Mouse (Mus musculus) hindbrain, embryonic 11.5 days (tissue): ENCODE measurements around the gene Bmpr2. TPM values are rescaled to one million over a fixed set of nuclear protein-coding genes. Genes with fewer than 3 reads are reported as not detected.

Experiments used
- ATAC-seq: fragments of 200-750 bp; cut with Nextera tagmentation; 2 replicates; pipeline ENCODE4 v1.8.0; 2017; ENCODE audit warnings: mild to moderate bottlenecking, moderate TSS enrichment, moderate library complexity; ENCODE audit not compliant: low FRiP score
- DNase-seq: peaks from one replicate; pipeline ENCODE4 v3.0.0-alpha.2; 2015; ENCODE audit warnings: low spot score
- H3K27ac ChIP-seq: fragments of 300-500 bp; sonication (generic); 2 replicates; pipeline ENCODE4 v1.5.1; 2014; ENCODE audit warnings: mild to moderate bottlenecking, low read depth, low read length
- H3K27me3 ChIP-seq: fragments of 300-500 bp; sonication (generic); 2 replicates; pipeline ENCODE4 v1.6.1; 2014; ENCODE audit warnings: mild to moderate bottlenecking, low read length, moderate library complexity, mixed read lengths; ENCODE audit not compliant: control insufficient read depth, insufficient read depth
- H3K36me3 ChIP-seq: fragments of 300-500 bp; sonication (generic); 2 replicates; pipeline ENCODE4 v1.6.1; 2014; ENCODE audit warnings: mild to moderate bottlenecking, low read length, moderate library complexity, mixed read lengths; ENCODE audit not compliant: control insufficient read depth, insufficient read depth
- H3K4me1 ChIP-seq: fragments of 300-500 bp; sonication (generic); replicated peaks from 2 replicates; pipeline ENCODE4 v1.6.1; 2014; ENCODE audit warnings: low read length, mixed read lengths; ENCODE audit not compliant: control insufficient read depth, insufficient read depth
- H3K4me2 ChIP-seq: fragments of 300-500 bp; sonication (generic); replicated peaks from 2 replicates; pipeline ENCODE4 v1.6.1; 2014; ENCODE audit warnings: mild to moderate bottlenecking, low read depth, low read length
- H3K4me3 ChIP-seq: fragments of 300-500 bp; sonication (generic); 2 replicates; pipeline ENCODE4 v1.5.1; 2014; ENCODE audit warnings: low read depth, low read length
- H3K9ac ChIP-seq: fragments of 300-500 bp; sonication (generic); 2 replicates; pipeline ENCODE4 v1.6.1; 2014; ENCODE audit warnings: low read depth, low read length
- H3K9me3 ChIP-seq: fragments of 300-500 bp; sonication (generic); 2 replicates; pipeline ENCODE4 v1.6.1; 2016; ENCODE audit warnings: low read length; ENCODE audit not compliant: control insufficient read depth
- WGBS: fragments of 180-500 bp; shearing (Covaris S2); extraction: QIAGEN DNeasy Blood & Tissue Kit; methylation state at CpG from one replicate; pipeline ENCODE4 v1.1.7; 2014; 5-methylcytosine and 5-hydroxymethylcytosine counted together
- polyA plus RNA-seq: library from polyadenylated mRNA; unstranded; fragments of >200 nt; fragmentation: Nextera tagmentation; extraction: Ambion mirVana; gene quantifications from 2 replicates; pipeline ENCODE4 v1.2.1, GENCODE M21; 2014

The Bmpr2 gene
- polyA plus RNA-seq, 1 experiment from 2014 or later, result 17.0 TPM

DNA sequence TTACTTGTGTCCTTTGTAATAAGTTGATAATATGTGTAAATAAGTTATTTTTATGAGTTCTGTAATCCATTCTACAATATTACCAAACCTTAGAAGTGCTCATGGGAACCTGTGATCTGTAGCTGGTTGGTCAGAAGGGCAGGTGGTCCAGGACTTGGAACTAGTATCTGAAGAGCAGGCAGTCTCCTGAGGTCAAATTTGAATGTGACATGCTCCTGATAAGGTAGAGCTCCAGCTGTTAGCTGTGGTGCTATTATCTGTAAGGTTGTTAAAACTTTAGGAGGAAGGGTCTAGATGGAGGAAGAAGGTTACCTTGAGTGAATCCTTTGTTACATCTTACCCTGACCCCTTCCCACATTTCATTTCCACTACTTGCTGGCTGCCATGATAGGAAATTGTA is 154.9 kb downstream of the Bmpr2 start:
- no peak overlapping the region for H3K4me2 ChIP-seq
- no peaks in the 10 kb centered on the region for H3K4me1 ChIP-seq
- H3K27ac ChIP-seq, result no peak overlapping the region
- H3K9me3 ChIP-seq, result no peaks in the 10 kb centered on the region
- no peak overlapping the region for H3K9ac ChIP-seq
- H3K27me3 ChIP-seq, result no peaks in the 10 kb centered on the region
- no peaks in the 10 kb centered on the region for H3K36me3 ChIP-seq
- H3K4me3 ChIP-seq, result no peak overlapping the region
- DNase-seq (no peak), ATAC-seq (no peak)

GRCm38 (mm10) chr1:59923201-59923600 is 160.0 kb downstream of the Bmpr2 start:
- DNase-seq (no peak), ATAC-seq (no peak)
- H3K4me2 ChIP-seq, result no peak overlapping the region
- H3K9ac ChIP-seq, result no peak overlapping the region
- H3K4me3 ChIP-seq, result no peak overlapping the region
- no peaks in the 10 kb centered on the region for H3K36me3 ChIP-seq
- WGBS, result 89% methylated on average over 1 of the region's 1 CpGs
- no peaks in the 10 kb centered on the region for H3K9me3 ChIP-seq
- no peaks in the 10 kb centered on the region for H3K4me1 ChIP-seq
- no peaks in the 10 kb centered on the region for H3K27me3 ChIP-seq
- H3K27ac ChIP-seq, result no peak overlapping the region

DNA sequence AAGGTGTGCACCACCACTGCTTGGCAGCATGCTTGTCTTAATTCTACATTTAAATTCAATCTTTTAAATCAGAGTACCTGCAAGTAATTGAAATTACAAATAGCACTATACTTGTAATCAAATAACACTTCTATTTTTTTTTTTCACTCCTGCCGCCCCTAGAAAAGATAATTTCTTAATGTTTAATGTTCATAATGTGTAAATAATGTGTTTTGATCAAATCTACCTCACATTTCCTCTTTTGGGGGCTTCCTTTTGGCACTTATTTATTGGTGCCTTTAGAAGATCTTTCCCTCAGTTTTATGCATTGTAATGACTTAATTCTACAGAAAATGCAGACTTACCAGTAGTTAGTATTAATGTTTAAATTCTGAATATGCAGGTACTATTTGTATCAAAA is 160.5 kb downstream of the Bmpr2 start:
- no peak overlapping the region for H3K9ac ChIP-seq
- 86% methylated on average over 1 of the region's 1 CpGs for WGBS
- H3K4me1 ChIP-seq, result no peaks in the 10 kb centered on the region
- H3K9me3 ChIP-seq, result no peaks in the 10 kb centered on the region
- no peaks in the 10 kb centered on the region for H3K27me3 ChIP-seq
- DNase-seq (no peak), ATAC-seq (no peak)
- no peak overlapping the region for H3K4me2 ChIP-seq
- no peaks in the 10 kb centered on the region for H3K36me3 ChIP-seq
- no peak overlapping the region for H3K27ac ChIP-seq
- no peak overlapping the region for H3K4me3 ChIP-seq

DNA sequence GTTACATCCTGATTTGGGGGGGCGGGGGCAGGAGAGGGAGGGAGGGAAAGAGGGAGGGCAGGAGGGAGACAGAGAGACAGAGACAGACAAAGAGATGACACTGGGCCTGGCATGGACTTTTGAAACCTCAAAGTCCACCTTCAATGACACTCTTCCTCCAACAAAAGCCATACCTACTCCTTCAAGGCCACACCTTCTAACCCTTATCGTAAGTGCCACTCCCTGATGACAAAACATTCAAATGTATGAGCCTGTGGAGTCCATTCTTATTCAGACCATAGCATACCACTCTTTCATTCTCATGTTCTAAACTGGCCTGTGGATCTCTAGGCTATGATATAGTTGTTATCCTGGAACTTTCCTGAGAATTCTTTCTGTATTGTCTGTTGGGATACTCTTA is 161.2 kb downstream of the Bmpr2 start:
- H3K36me3 ChIP-seq, result no peaks in the 10 kb centered on the region
- WGBS, result 86% methylated on average over 2 of the region's 2 CpGs
- H3K4me1 ChIP-seq, result no peaks in the 10 kb centered on the region
- no peak overlapping the region for H3K4me2 ChIP-seq
- no peak overlapping the region for H3K9ac ChIP-seq
- DNase-seq (no peak), ATAC-seq (no peak)
- no peaks in the 10 kb centered on the region for H3K9me3 ChIP-seq
- H3K27me3 ChIP-seq, result no peaks in the 10 kb centered on the region
- H3K4me3 ChIP-seq, result no peak overlapping the region
- H3K27ac ChIP-seq, result no peak overlapping the region

- no peak overlapping the region for H3K27ac ChIP-seq
- H3K9me3 ChIP-seq, result no peaks in the 10 kb centered on the region
- ATAC-seq (no peak), DNase-seq (no peak)
- no peaks in the 10 kb centered on the region for H3K36me3 ChIP-seq
- H3K4me2 ChIP-seq, result no peak overlapping the region
- H3K4me3 ChIP-seq, result no peak overlapping the region
- no peak overlapping the region for H3K9ac ChIP-seq
- 90% methylated on average over 3 of the region's 3 CpGs for WGBS
- H3K27me3 ChIP-seq, result no peaks in the 10 kb centered on the region
- H3K4me1 ChIP-seq, result no peaks in the 10 kb centered on the region
Measured at GRCm38 (mm10) chr1:59926021-59926672, 162.9 kb downstream of the Bmpr2 start.

DNA sequence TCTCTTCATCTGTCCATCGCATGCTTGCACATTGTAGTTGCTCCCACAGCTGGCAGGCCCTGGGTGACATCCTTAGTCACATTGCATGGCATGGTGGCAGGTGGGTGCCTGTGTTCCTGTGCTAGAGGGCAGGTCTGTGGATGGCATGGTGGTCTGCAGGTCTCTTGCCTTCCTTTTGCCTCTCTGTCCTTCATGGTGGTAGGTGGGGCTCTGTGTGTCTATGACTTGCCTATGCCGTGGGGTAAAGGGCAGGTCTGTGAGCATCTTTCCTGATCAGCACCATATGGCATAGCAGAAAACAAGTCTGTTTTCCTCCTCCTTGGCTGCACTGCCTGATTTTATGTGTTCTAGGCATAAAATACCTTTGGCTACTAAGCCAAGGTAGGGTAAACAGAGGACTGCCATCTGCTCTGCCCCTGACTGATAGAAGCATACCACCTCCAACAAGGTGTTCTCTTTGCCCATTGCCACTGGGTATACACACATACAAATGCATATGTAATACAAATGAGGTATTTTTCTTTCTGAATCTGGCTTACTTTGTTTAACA is 164.0 kb downstream of the Bmpr2 start:
- DNase-seq (no peak), ATAC-seq (no peak)
- no peak overlapping the region for H3K4me3 ChIP-seq
- WGBS, result 85% methylated on average over 2 of the region's 2 CpGs
- no peaks in the 10 kb centered on the region for H3K4me1 ChIP-seq
- no peak overlapping the region for H3K9ac ChIP-seq
- no peak overlapping the region for H3K4me2 ChIP-seq
- no peak overlapping the region for H3K27ac ChIP-seq
- H3K27me3 ChIP-seq, result no peaks in the 10 kb centered on the region
- H3K36me3 ChIP-seq, result no peaks in the 10 kb centered on the region
- H3K9me3 ChIP-seq, result no peaks in the 10 kb centered on the region

Other genes starting within 250 kb of the Bmpr2 start
- 7.7 and 9.5 TPM in 2 replicates for gene Gm973, start 247.1 kb upstream of the Bmpr2 start, polyA plus RNA-seq
- 571 and 586 TPM in 2 replicates for gene Sumo1, start 92.6 kb upstream of the Bmpr2 start, polyA plus RNA-seq
- 271 and 284 TPM in 2 replicates for gene Nop58, start 78.4 kb upstream of the Bmpr2 start, polyA plus RNA-seq
- gene Fam117b, start 149.6 kb downstream of the Bmpr2 start, polyA plus RNA-seq, result 20.2 and 20.8 TPM in 2 replicates